Mouse (Mus musculus) testis, postnatal 10 days (tissue): ENCODE results near the gene Plekhg1.
A peak's percentile ranks its signal among the peaks of the same experiment; 100 is the strongest.

ENCODE experiments used
- DNase-seq: peaks from one replicate; pipeline ENCODE4 v3.0.0; 2021; ENCODE audit warnings: low spot score

The Plekhg1 gene

GRCm38 (mm10) chr10:3829472-3829871 is 89.3 kb downstream of the Plekhg1 start:
- no peak for DNase-seq

GRCm38 (mm10) chr10:3830618-3831017 is 90.5 kb downstream of the Plekhg1 start:
- no peak for DNase-seq

GRCm38 (mm10) chr10:3831597-3832351 is 91.6 kb downstream of the Plekhg1 start:
- DNase-seq: no peak

- DNase-seq: no peak
Measured at GRCm38 (mm10) chr10:3834060-3834459, 93.9 kb downstream of the Plekhg1 start.

- DNase-seq: no peak
Measured at GRCm38 (mm10) chr10:3834678-3835077, 94.5 kb downstream of the Plekhg1 start.

- DNase-seq: peak; percentile 70
Measured at GRCm38 (mm10) chr10:3835616-3836015, 95.5 kb downstream of the Plekhg1 start.

GRCm38 (mm10) chr10:3839748-3840432 is 99.7 kb downstream of the Plekhg1 start:
- no peak for DNase-seq

- DNase-seq: no peak
Measured at GRCm38 (mm10) chr10:3844430-3844829, 104.3 kb downstream of the Plekhg1 start.

GRCm38 (mm10) chr10:3847021-3847420 is 106.9 kb downstream of the Plekhg1 start:
- no peak for DNase-seq

GRCm38 (mm10) chr10:3851461-3851860 is 111.3 kb downstream of the Plekhg1 start:
- DNase-seq: no peak

GRCm38 (mm10) chr10:3852733-3853132 is 112.6 kb downstream of the Plekhg1 start:
- no peak for DNase-seq

GRCm38 (mm10) chr10:3857912-3858311 is 117.7 kb downstream of the Plekhg1 start:
- DNase-seq: no peak

- DNase-seq: no peak
Measured at GRCm38 (mm10) chr10:3858437-3858836, 118.3 kb downstream of the Plekhg1 start.

- DNase-seq: peak; percentile 63
Measured at GRCm38 (mm10) chr10:3858961-3859714, 119.0 kb downstream of the Plekhg1 start.

GRCm38 (mm10) chr10:3863411-3864195 is 123.4 kb downstream of the Plekhg1 start:
- no peak for DNase-seq

- no peak for DNase-seq
Measured at GRCm38 (mm10) chr10:3864196-3864540, 124.0 kb downstream of the Plekhg1 start.

GRCm38 (mm10) chr10:3867298-3867697 is 127.1 kb downstream of the Plekhg1 start:
- DNase-seq: no peak

GRCm38 (mm10) chr10:3870828-3871227 is 130.7 kb downstream of the Plekhg1 start:
- no peak for DNase-seq

- no peak for DNase-seq
Measured at GRCm38 (mm10) chr10:3873467-3873866, 133.3 kb downstream of the Plekhg1 start.

- DNase-seq: no peak
Measured at GRCm38 (mm10) chr10:3877852-3878535, 137.8 kb downstream of the Plekhg1 start.

- DNase-seq: no peak
Measured at GRCm38 (mm10) chr10:3881179-3881578, 141.0 kb downstream of the Plekhg1 start.
